Mouse (Mus musculus): Measurements from ENCODE around the gene Rpl5.

- TF ChIP-seq POLR2AphosphoS5 (IDR thresholded peaks at IDR 0.05; ENCODE audit: insufficient replicate concordance, low read depth, low read length) (no peak), CTCF (IDR thresholded peaks at IDR 0.05; ENCODE audit: low read depth, low read length) (no peak)
Measured at GRCm38 (mm10) chr5:107873330-107873729, 27.0 kb upstream of the Rpl5 start.

Data from G1E (cell line).